Mouse (Mus musculus): ENCODE measurements around the gene Mtrex.

Mtrex gene

DNA sequence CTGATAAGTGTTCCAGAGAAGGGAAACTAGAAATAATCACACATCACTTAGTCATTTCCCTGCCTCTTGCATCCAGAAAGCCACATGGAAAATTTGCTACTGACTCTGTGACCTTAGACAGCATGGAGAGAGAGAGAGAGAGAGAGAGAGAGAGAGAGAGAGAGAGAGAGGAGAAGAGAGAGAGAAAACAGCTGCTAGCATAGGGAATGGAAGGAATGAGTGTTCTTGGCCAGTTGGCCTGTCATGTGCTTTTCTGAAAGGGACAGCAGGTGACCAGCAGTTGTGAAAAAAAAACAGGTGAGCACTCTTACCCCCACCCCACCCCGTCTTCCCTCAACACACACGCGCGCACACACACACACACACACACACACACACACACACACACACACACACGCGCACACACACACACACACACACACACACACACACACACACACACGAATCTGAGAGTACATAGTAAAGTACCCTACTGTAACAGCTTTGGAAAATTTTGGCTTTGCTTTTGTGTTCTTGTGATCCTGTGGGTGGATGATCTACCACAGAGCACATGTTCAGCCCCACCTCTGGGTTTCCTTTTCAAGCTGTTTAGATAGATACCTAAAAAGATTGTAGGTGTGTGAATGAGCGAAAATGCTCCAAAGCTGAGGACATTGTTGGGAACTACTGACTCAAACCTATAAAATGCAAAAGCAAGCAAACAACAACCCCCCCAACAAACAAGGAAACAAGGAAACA, 103.1 kb downstream of the Mtrex start:
- DNase-seq: no peak

DNA sequence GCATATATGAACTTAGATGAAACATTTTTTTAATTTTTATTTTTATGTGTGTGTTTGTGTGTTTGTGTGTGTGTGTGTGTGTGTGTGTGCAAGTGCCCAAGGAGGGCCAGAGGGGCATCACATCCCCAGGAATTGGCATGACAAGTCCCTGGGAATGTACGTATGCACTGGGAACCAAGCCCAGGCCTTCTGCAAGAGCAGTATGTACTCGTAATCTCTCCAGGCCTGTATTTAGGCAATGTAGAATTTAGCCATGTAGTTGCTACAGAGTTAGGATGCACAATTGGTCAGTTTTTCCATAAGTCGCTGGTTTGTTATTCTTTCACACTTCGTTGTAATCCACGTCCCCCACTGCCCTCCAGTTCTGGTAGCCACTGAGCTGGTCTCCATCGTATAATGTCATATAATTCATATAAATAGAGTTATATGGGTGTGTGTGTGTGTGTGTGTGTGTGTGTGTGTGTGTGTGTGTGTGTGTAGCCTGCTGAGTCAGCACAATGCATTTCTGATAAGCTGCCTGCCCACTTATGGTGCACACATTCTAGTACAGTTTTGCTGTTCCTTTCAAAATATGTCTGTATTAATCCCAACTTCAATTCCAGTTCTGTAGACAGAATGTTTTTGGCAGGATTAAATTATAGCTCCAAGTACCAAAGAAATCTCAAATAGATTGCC, 103.8 kb downstream of the Mtrex start:
- DNase-seq: no peak

DNA sequence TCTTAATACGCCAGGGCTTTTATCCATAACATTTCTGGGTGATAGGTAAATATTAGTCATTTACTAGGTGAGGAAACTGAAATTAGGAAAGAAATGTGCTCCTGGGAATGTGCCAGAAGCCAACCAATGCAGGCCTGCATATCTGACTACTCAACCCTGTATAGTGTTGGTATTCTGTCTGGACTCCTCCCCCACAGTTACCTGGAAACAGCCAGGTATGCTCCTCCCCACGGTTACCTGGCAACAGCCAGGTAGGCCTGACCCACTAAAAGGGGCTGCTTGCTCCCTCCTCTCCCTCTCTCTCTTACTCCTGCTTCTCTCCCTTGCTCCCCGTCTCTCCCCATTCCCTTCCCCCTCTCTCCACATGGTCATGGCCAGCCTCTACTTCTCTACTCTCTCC, 104.8 kb downstream of the Mtrex start:
- DNase-seq: no peak

DNA sequence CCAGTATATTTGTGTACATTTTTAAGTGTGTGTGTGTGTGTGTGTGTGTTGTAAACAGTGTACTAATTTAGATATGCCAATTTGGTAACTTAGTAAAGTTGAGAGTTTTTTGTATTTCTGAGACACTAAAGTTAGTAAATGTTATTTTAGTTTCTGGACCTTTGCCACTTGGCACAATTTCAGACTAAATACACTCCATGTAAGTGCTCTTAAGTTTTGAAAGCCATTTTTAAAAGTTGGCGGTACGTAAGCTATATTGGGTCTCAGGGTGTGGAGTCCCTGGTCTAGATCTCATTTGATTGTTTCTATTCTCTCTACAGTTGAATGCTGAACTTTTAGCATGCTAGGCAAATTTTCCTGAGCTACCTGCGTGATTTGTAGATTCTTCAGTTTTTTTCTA, 109.1 kb downstream of the Mtrex start:
- DNase-seq: no peak
